Mouse (Mus musculus): Measurements from ENCODE around the gene Pkp3. TPM values are rescaled to one million over a fixed set of nuclear protein-coding genes. Genes with fewer than 3 reads are reported as not detected.

The Pkp3 gene
- polyA plus RNA-seq, 1 experiment from 2014 or later, result 16.2 TPM

DNA sequence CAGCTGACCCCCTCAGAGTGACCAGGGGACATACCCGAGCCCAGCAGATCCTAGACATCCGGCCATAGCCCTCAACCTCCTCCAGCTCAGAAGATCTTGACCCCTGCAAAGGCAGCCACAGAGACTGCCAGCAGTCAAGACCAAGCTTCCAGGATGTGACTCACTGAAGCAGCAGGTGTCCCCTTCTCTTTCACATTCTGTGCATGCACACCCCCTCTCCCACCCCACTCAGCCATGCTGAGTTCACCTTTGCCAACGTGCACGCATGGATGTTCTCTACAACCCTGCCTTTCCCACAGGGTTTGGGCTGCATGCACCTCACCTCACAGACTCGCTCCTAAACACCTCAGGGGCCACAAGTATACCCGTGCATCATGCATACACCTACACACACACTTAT is 18.0 kb downstream of the Pkp3 start:
- H3K27me3 ChIP-seq, result peaks cover 39% of the 10 kb centered on the region
- H3K9ac ChIP-seq, result no peak overlapping the region
- no peaks in the 10 kb centered on the region for H3K36me3 ChIP-seq
- 74% methylated on average over 6 of the region's 6 CpGs for WGBS
- H3K4me2 ChIP-seq (replicated peaks), result no peak overlapping the region
- H3K4me1 ChIP-seq, result peaks cover 4% of the 10 kb centered on the region; the same call in 1 of the 2 replicates
- H3K4me3 ChIP-seq, result no peak overlapping the region
- H3K9me3 ChIP-seq, result no peaks in the 10 kb centered on the region
- H3K27ac ChIP-seq, result no peak overlapping the region
- no peak for ATAC-seq (ENCODE audit: insufficient number of reproducible peaks, insufficient read depth, low FRiP score, low TSS enrichment)

DNA sequence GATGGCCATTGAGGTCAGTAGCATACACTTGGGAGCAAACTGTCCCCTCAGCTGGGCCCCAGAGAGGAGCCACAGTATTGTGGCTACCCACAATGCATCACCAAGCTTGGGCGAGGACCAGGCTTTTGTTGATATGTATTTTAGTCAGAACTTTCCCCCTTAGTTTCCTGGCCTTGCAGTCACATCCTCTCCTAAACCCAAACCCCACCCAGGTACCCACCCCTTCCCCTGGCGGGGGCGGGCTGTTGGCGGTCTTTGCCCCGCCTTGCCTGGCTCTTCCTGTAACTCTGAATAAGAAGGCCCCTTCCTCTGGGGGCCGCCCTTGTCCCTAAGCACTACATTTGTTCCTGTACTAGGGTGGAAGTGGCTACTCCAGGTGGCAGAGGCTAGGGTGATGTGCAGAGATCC is 18.6 kb downstream of the Pkp3 start:
- Histone ChIP-seq H3K4me2 (replicated peaks) (no peak overlapping the region), H3K27me3 (peaks cover 44% of the 10 kb centered on the region), H3K27ac (no peak overlapping the region), H3K4me3 (no peak overlapping the region), H3K36me3 (no peaks in the 10 kb centered on the region), H3K9ac (no peak overlapping the region), H3K4me1 (peaks cover 4% of the 10 kb centered on the region; the same call in 1 of the 2 replicates), H3K9me3 (no peaks in the 10 kb centered on the region)
- ATAC-seq (ENCODE audit: insufficient number of reproducible peaks, insufficient read depth, low FRiP score, low TSS enrichment), result no peak
- WGBS, result 45% methylated on average over 6 of the region's 6 CpGs

DNA sequence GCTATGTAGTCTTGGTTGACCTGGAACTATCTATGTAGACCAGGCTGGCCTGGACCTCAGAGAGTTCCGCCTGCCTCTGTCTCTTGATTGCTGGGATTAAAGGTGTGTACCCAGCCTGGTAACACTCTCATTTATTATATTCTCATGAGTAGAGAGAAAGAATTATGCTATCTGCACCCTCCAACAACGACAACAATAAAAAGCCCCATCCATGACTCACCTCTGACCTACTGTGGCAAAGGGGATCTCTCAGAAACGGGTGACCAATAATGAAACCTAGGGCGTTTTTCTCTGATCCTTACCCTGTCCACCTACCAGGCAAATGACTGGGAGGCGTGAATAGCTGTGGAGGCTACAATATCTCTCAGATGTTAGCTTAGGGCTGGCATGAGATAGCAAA is 19.2 kb downstream of the Pkp3 start:
- no peak overlapping the region for H3K4me3 ChIP-seq
- H3K9me3 ChIP-seq, result no peaks in the 10 kb centered on the region
- ATAC-seq (ENCODE audit: insufficient number of reproducible peaks, insufficient read depth, low FRiP score, low TSS enrichment), result no peak
- no peaks in the 10 kb centered on the region for H3K36me3 ChIP-seq
- peaks cover 4% of the 10 kb centered on the region; the same call in 1 of the 2 replicates for H3K4me1 ChIP-seq
- H3K27ac ChIP-seq, result no peak overlapping the region
- H3K9ac ChIP-seq, result no peak overlapping the region
- peaks cover 45% of the 10 kb centered on the region for H3K27me3 ChIP-seq
- H3K4me2 ChIP-seq (replicated peaks), result no peak overlapping the region
- 77% methylated on average over 5 of the region's 5 CpGs for WGBS

DNA sequence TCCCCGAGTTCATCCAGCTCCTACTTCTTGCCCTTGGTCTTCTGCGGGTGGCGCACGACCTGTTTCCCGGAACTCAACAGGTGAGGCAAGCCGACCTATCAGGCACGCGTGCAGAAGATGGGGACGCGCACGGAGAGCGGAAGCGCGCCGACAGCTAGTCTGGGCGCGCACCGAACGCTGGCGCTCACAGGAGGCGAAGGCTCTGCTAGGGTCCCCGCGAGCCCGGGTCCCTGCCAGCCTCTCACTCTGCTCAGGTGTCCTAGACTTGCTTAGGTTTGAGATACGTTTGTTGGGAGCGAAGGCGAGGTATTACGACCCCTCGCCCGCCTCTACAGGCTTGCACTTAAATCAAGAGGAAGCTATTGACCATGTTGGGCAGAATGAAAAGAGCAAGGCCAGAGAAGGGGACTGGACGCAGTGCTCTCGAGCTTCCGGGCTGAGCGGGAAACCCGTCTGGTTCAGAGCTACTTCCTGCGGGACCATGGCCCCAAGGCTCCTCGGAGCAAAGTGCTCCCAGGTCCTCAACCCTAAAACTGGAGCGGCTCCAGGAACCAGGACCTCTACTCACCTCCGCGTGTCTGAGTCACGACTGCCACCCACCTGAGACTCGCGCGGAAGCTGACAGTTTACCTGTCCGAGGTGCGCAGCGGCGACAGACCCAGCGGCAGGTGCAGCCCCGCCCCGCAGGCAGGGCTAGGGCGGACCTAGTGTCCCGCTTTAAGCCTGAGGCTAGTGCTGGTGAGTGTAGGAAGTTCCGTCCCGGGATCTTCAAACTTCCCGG is 22.1 kb downstream of the Pkp3 start, which contains the start of gene Sigirr:
Gene Sigirr, minus strand, starts transcription at position 662 of the 781 bp plus-strand sequence.
- ATAC-seq (ENCODE audit: insufficient number of reproducible peaks, insufficient read depth, low FRiP score, low TSS enrichment), result no peak
- peak within 1 kb of the TSS; percentile 37 for H3K4me3 ChIP-seq
- no peaks in the 10 kb centered on the region for H3K9me3 ChIP-seq
- H3K4me2 ChIP-seq (replicated peaks), result peak within 1 kb of the TSS; percentile 66
- H3K36me3 ChIP-seq, result no peaks in the 10 kb centered on the region
- no peak within 1 kb of the TSS for H3K27ac ChIP-seq
- H3K27me3 ChIP-seq, result peaks cover 45% of the 10 kb centered on the region
- H3K4me1 ChIP-seq, result peaks cover 4% of the 10 kb centered on the region; the same call in 1 of the 2 replicates
- 1% methylated on average over 56 of the region's 56 CpGs for WGBS
- peak within 1 kb of the TSS; percentile 39; the same call in 1 of the 2 replicates for H3K9ac ChIP-seq

DNA sequence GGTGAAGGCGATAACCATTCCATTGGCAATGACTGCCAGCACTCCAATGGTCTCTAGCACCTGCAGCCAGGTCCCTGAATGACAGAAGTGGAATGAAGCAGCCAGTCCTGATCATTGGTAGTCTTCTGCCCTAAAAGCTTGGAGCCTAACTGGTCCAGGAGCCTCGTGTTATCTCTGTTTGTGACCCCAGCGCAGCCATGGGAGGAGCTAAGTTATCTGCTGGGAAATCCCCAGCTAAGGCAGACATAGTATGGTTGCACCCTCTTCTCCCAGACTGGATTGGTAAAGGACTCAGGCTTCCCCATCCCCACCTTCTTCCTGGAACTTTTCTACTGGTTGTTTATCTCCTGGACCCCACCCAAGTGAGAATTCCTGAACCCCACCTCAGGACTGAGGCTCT is 25.1 kb downstream of the Pkp3 start:
- Histone ChIP-seq H3K27ac (no peak overlapping the region), H3K27me3 (peaks cover 44% of the 10 kb centered on the region), H3K9me3 (no peaks in the 10 kb centered on the region), H3K36me3 (no peaks in the 10 kb centered on the region), H3K9ac (no peak overlapping the region), H3K4me1 (peaks cover 4% of the 10 kb centered on the region; the same call in 1 of the 2 replicates), H3K4me2 (replicated peaks) (no peak overlapping the region), H3K4me3 (no peak overlapping the region)
- WGBS, result 69% methylated on average over 3 of the region's 3 CpGs
- no peak for ATAC-seq (ENCODE audit: insufficient number of reproducible peaks, insufficient read depth, low FRiP score, low TSS enrichment)

DNA sequence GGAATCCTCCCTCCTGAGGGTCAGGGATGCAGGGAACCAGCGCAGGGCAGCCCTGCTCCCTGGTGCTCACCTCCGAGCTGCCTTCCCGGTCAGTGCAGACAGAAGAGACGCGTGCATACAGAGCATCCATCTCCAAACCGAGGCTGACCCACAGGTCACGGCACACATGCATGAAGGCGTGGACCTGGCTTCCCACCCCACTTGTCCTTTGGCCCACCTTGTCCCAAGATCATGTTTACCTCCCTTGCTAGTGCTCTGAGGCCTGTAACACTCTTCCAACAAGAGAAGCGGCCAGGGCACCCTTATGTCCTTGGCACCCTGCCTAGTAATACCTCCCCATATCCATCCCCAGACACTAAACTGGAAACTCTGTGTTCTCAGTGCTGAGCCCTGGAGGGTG is 37.9 kb downstream of the Pkp3 start:
- Histone ChIP-seq H3K9ac (no peak overlapping the region), H3K27ac (no peak overlapping the region), H3K9me3 (no peaks in the 10 kb centered on the region), H3K4me2 (replicated peaks) (no peak overlapping the region), H3K4me1 (no peaks in the 10 kb centered on the region), H3K36me3 (no peaks in the 10 kb centered on the region), H3K4me3 (no peak overlapping the region), H3K27me3 (peaks cover 15% of the 10 kb centered on the region)
- WGBS, result 89% methylated on average over 9 of the region's 9 CpGs
- ATAC-seq (ENCODE audit: insufficient number of reproducible peaks, insufficient read depth, low FRiP score, low TSS enrichment), result no peak

DNA sequence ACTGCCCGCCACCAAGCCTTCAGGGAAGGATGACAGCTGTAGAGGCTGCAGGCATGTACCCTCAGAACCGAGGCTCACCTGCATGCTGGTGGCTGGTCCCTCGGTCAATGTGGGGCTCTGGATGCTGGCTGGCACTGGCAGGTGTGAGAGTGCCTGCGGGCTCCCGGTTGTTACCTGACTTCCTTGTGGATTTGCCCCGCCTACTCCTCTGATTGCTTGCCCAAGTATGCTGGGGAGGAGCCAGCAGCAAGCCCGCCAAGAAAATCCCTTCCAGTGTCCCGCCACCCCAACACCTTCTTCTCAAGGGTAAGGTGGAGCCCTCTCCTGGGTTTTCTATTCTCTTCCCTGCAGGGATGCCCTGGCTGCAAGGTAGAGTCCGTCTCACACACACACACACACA is 39.6 kb downstream of the Pkp3 start, which contains the start of gene Ano9:
Gene Ano9, minus strand, starts transcription at position 171 of the 400 bp plus-strand sequence.
- H3K9ac ChIP-seq, result no peak within 1 kb of the TSS
- H3K4me1 ChIP-seq, result 0 out of 2 replicates have a peak, but pooled peaks cover 3% of the 10 kb centered on the region
- ATAC-seq (ENCODE audit: insufficient number of reproducible peaks, insufficient read depth, low FRiP score, low TSS enrichment), result no peak
- H3K27me3 ChIP-seq, result peaks cover 15% of the 10 kb centered on the region
- 0 out of 2 replicates have a peak within 1 kb of the TSS, but pooled peaks have one; percentile 9 for H3K4me3 ChIP-seq
- peak within 1 kb of the TSS; percentile 34 for H3K4me2 ChIP-seq (replicated peaks)
- no peak within 1 kb of the TSS for H3K27ac ChIP-seq
- H3K36me3 ChIP-seq, result no peaks in the 10 kb centered on the region
- no peaks in the 10 kb centered on the region for H3K9me3 ChIP-seq
- WGBS, result 5% methylated on average over 9 of the region's 9 CpGs

DNA sequence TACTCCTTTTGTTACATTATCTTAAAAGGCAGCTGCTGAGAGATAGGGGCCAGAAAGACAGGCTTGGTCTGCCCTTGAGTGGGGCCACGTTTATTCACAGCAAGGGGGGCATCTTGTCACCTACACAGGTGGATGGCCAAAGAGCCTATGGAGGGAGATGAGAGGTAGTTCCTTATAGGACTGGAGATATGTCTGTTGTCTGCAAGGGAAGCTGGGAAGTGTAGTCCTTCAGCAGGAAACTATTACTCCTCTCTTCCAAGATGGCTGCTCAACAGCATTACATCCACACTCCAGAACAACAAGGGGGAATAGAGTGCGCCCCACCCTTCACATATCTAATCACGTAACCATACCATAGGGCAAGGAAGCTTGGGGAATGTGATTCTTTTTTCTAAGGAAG is 41.5 kb downstream of the Pkp3 start:
- Histone ChIP-seq H3K27ac (no peak overlapping the region), H3K4me3 (no peak overlapping the region), H3K27me3 (peaks cover 15% of the 10 kb centered on the region), H3K9ac (no peak overlapping the region), H3K4me2 (replicated peaks) (no peak overlapping the region), H3K36me3 (no peaks in the 10 kb centered on the region), H3K4me1 (0 out of 2 replicates have a peak, but pooled peaks cover 3% of the 10 kb centered on the region), H3K9me3 (no peaks in the 10 kb centered on the region)
- ATAC-seq (ENCODE audit: insufficient number of reproducible peaks, insufficient read depth, low FRiP score, low TSS enrichment), result no peak
- 75% methylated on average over 3 of the region's 3 CpGs for WGBS

DNA sequence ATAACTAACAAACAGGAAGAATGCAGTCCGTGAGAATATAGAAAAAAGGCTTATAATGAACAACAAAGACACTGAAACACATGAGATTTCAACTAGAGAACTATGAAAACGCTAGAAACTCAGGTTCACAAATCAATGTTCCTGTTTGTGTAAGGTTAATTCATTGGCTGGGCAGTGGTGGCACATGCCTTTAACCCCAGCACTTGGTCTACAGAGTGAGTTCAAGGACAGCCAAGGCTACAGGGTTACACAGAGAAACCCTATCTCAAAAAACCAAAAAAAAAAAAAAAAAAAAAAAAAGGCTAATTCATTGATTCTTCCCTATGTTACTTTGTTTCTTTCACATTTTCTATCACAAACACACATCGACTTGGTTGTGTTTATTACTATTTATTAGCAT is 42.6 kb downstream of the Pkp3 start:
- Histone ChIP-seq H3K27ac (no peak overlapping the region), H3K4me2 (replicated peaks) (no peak overlapping the region), H3K27me3 (peaks cover 15% of the 10 kb centered on the region), H3K36me3 (no peaks in the 10 kb centered on the region), H3K9me3 (no peaks in the 10 kb centered on the region), H3K9ac (no peak overlapping the region), H3K4me3 (no peak overlapping the region), H3K4me1 (0 out of 2 replicates have a peak, but pooled peaks cover 3% of the 10 kb centered on the region)
- 89% methylated on average over 3 of the region's 3 CpGs for WGBS
- ATAC-seq (ENCODE audit: insufficient number of reproducible peaks, insufficient read depth, low FRiP score, low TSS enrichment), result no peak

DNA sequence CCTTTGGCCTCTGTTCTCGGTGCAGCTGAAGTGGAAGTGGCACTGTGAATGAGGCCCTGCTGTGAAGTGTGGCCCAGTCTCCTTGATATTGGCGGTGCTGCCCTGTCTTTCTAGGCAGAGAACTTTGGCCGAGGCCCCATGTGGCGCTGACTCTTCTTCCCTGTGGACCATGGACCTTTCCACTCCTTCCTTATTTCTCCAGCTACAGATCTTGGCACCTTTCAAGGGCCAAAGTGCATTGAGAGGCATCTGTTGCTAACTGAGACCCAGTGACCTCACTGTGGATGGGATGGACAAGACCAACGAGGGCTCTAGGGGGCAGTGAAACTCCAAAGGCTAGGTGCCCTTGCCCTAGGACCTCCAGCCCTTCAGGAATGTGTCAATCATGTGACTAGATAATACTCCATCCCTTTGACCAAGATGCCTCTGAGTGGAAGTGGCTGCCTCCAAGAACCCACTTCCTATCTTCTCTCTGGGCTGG is 43.1 kb downstream of the Pkp3 start:
- Histone ChIP-seq H3K27me3 (peaks cover 15% of the 10 kb centered on the region), H3K9ac (no peak overlapping the region), H3K9me3 (no peaks in the 10 kb centered on the region), H3K4me2 (replicated peaks) (no peak overlapping the region), H3K4me3 (no peak overlapping the region), H3K36me3 (no peaks in the 10 kb centered on the region), H3K27ac (no peak overlapping the region), H3K4me1 (0 out of 2 replicates have a peak, but pooled peaks cover 3% of the 10 kb centered on the region)
- no peak for ATAC-seq (ENCODE audit: insufficient number of reproducible peaks, insufficient read depth, low FRiP score, low TSS enrichment)
- 78% methylated on average over 5 of the region's 5 CpGs for WGBS

DNA sequence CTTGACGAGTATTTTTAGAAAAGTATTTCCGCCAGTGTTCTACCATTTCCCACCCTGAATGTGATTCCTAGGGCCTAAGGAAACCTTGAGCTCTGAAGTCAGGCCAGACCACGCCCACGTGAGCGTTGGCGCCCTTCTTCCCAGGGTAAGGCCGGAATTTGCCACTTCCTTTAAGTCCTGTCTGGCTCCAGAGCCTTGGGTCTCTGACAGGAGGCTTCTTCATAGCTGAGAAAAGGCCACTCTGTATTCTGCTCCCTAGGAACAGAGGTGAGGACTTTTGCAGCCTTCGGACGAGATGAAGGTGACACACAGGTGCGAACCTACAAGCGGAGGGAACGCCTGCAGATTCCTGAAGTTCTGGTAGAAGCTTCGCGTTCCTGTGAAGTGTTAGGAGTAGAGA is 44.2 kb downstream of the Pkp3 start, which contains the start of gene Ptdss2:
Gene Ptdss2, plus strand, starts transcription at position 138 of the 400 bp plus-strand sequence.
- Histone ChIP-seq H3K4me1 (0 out of 2 replicates have a peak, but pooled peaks cover 3% of the 10 kb centered on the region), H3K9ac (peak within 1 kb of the TSS; percentile 41), H3K4me3 (peak within 1 kb of the TSS; percentile 53), H3K27me3 (peaks cover 12% of the 10 kb centered on the region; the same call in 1 of the 2 replicates), H3K4me2 (replicated peaks) (peak within 1 kb of the TSS; percentile 53), H3K9me3 (no peaks in the 10 kb centered on the region), H3K36me3 (no peaks in the 10 kb centered on the region), H3K27ac (peak within 1 kb of the TSS; percentile 73)
- 44% methylated on average over 14 of the region's 14 CpGs for WGBS
- no peak for ATAC-seq (ENCODE audit: insufficient number of reproducible peaks, insufficient read depth, low FRiP score, low TSS enrichment)

Measured in embryonic facial prominence, embryonic 12.5 days (tissue).